Mouse (Mus musculus): Measurements from ENCODE around the gene Il16. TPM values are rescaled to one million over a fixed set of nuclear protein-coding genes. Genes with fewer than 3 reads are reported as not detected.

Il16 gene
- polyA plus RNA-seq (2014; fragmentation: Nextera tagmentation; extraction: Ambion mirVana) = 0.55 and 0.98 TPM in 2 replicates

- Histone ChIP-seq H3K27me3 (ENCODE audit: control insufficient read depth, insufficient read depth, low read length) (no peaks in the 10 kb centered on the region), H3K4me1 (ENCODE audit: control insufficient read depth, insufficient read depth, low read length) (no peaks in the 10 kb centered on the region), H3K9me3 (ENCODE audit: control insufficient read depth, low read length) (no peaks in the 10 kb centered on the region), H3K4me2 (ENCODE audit: low read depth, low read length) (no peak within 1 kb of the TSS), H3K27ac (ENCODE audit: low read depth, low read length) (no peak within 1 kb of the TSS), H3K36me3 (ENCODE audit: control insufficient read depth, insufficient read depth, low read length) (no peaks in the 10 kb centered on the region), H3K9ac (replicated peaks; ENCODE audit: low read depth, low read length) (no peak within 1 kb of the TSS), H3K4me3 (ENCODE audit: low read depth, low read length) (no peak within 1 kb of the TSS)
- WGBS = 49% methylated on average over 20 of the region's 20 CpGs
- ATAC-seq (ENCODE audit: low read depth) = no peak
Observed at GRCm38 (mm10) chr7:83745413-83746106, at the start of gene Il16. TSS of gene Il16 (minus strand) at chr7:83745726.

- Histone ChIP-seq H3K4me3 (ENCODE audit: low read depth, low read length) (no peak within 1 kb of the TSS), H3K9me3 (ENCODE audit: control insufficient read depth, low read length) (no peaks in the 10 kb centered on the region), H3K36me3 (ENCODE audit: control insufficient read depth, insufficient read depth, low read length) (no peaks in the 10 kb centered on the region), H3K4me1 (ENCODE audit: control insufficient read depth, insufficient read depth, low read length) (no peaks in the 10 kb centered on the region), H3K27me3 (ENCODE audit: control insufficient read depth, insufficient read depth, low read length) (no peaks in the 10 kb centered on the region), H3K9ac (replicated peaks; ENCODE audit: low read depth, low read length) (no peak within 1 kb of the TSS), H3K27ac (ENCODE audit: low read depth, low read length) (no peak within 1 kb of the TSS), H3K4me2 (ENCODE audit: low read depth, low read length) (peak within 1 kb of the TSS; percentile 31; the same call in 1 of the 2 replicates)
- 3% methylated on average over 14 of the region's 14 CpGs for WGBS
- peak; percentile 96 for ATAC-seq (ENCODE audit: low read depth)
Observed at GRCm38 (mm10) chr7:83794705-83795104, 49.2 kb upstream of the Il16 start, which contains the start of gene Cfap161. TSS of gene Cfap161 (minus strand) at chr7:83794880.

GRCm38 (mm10) chr7:83794006-83794683, 48.6 kb upstream of the Il16 start:
- 46% methylated on average over 11 of the region's 11 CpGs for WGBS
- Histone ChIP-seq H3K9ac (replicated peaks; ENCODE audit: low read depth, low read length) (no peak overlapping the region), H3K36me3 (ENCODE audit: control insufficient read depth, insufficient read depth, low read length) (no peaks in the 10 kb centered on the region), H3K4me2 (ENCODE audit: low read depth, low read length) (peak overlapping the region; percentile 31; the same call in 1 of the 2 replicates), H3K4me3 (ENCODE audit: low read depth, low read length) (no peak overlapping the region), H3K27me3 (ENCODE audit: control insufficient read depth, insufficient read depth, low read length) (no peaks in the 10 kb centered on the region), H3K4me1 (ENCODE audit: control insufficient read depth, insufficient read depth, low read length) (no peaks in the 10 kb centered on the region), H3K9me3 (ENCODE audit: control insufficient read depth, low read length) (no peaks in the 10 kb centered on the region), H3K27ac (ENCODE audit: low read depth, low read length) (no peak overlapping the region)
- ATAC-seq (ENCODE audit: low read depth) = no peak; the same call in 1 of the 2 replicates

GRCm38 (mm10) chr7:83780881-83781280, 35.4 kb upstream of the Il16 start:
- WGBS = 83% methylated on average over 4 of the region's 4 CpGs
- no peak overlapping the region for H3K9ac ChIP-seq (replicated peaks; ENCODE audit: low read depth, low read length)
- ATAC-seq (ENCODE audit: low read depth) = no peak

GRCm38 (mm10) chr7:83780026-83780425, 34.5 kb upstream of the Il16 start:
- Histone ChIP-seq H3K27ac (ENCODE audit: low read depth, low read length) (no peak overlapping the region), H3K4me2 (ENCODE audit: low read depth, low read length) (no peak overlapping the region), H3K27me3 (ENCODE audit: control insufficient read depth, insufficient read depth, low read length) (no peaks in the 10 kb centered on the region), H3K4me1 (ENCODE audit: control insufficient read depth, insufficient read depth, low read length) (no peaks in the 10 kb centered on the region), H3K36me3 (ENCODE audit: control insufficient read depth, insufficient read depth, low read length) (no peaks in the 10 kb centered on the region), H3K4me3 (ENCODE audit: low read depth, low read length) (no peak overlapping the region), H3K9ac (replicated peaks; ENCODE audit: low read depth, low read length) (no peak overlapping the region), H3K9me3 (ENCODE audit: control insufficient read depth, low read length) (no peaks in the 10 kb centered on the region)
- ATAC-seq (ENCODE audit: low read depth) = no peak
- 71% methylated on average over 4 of the region's 4 CpGs for WGBS

More at GRCm38 (mm10) chr7:83780881-83781280, 35.4 kb upstream of the Il16 start:
- H3K4me1 ChIP-seq (ENCODE audit: control insufficient read depth, insufficient read depth, low read length) = no peaks in the 10 kb centered on the region
- no peaks in the 10 kb centered on the region for H3K36me3 ChIP-seq (ENCODE audit: control insufficient read depth, insufficient read depth, low read length)
- no peak overlapping the region for H3K4me2 ChIP-seq (ENCODE audit: low read depth, low read length)
- H3K27me3 ChIP-seq (ENCODE audit: control insufficient read depth, insufficient read depth, low read length) = no peaks in the 10 kb centered on the region
- no peaks in the 10 kb centered on the region for H3K9me3 ChIP-seq (ENCODE audit: control insufficient read depth, low read length)
- H3K4me3 ChIP-seq (ENCODE audit: low read depth, low read length) = no peak overlapping the region
- no peak overlapping the region for H3K27ac ChIP-seq (ENCODE audit: low read depth, low read length)

- 77% methylated on average over 2 of the region's 2 CpGs for WGBS
- H3K4me1 ChIP-seq (ENCODE audit: control insufficient read depth, insufficient read depth, low read length) = no peaks in the 10 kb centered on the region
- no peak for ATAC-seq (ENCODE audit: low read depth)
Observed at GRCm38 (mm10) chr7:83779028-83779427, 33.5 kb upstream of the Il16 start.

GRCm38 (mm10) chr7:83778516-83778915, 33.0 kb upstream of the Il16 start:
- H3K4me2 ChIP-seq (ENCODE audit: low read depth, low read length) = no peak overlapping the region
- ATAC-seq (ENCODE audit: low read depth) = no peak
- 83% methylated on average over 2 of the region's 2 CpGs for WGBS

More at GRCm38 (mm10) chr7:83779028-83779427, 33.5 kb upstream of the Il16 start:
- Histone ChIP-seq H3K27ac (ENCODE audit: low read depth, low read length) (no peak overlapping the region), H3K4me2 (ENCODE audit: low read depth, low read length) (no peak overlapping the region), H3K36me3 (ENCODE audit: control insufficient read depth, insufficient read depth, low read length) (no peaks in the 10 kb centered on the region), H3K27me3 (ENCODE audit: control insufficient read depth, insufficient read depth, low read length) (no peaks in the 10 kb centered on the region), H3K9me3 (ENCODE audit: control insufficient read depth, low read length) (no peaks in the 10 kb centered on the region), H3K4me3 (ENCODE audit: low read depth, low read length) (no peak overlapping the region), H3K9ac (replicated peaks; ENCODE audit: low read depth, low read length) (no peak overlapping the region)

GRCm38 (mm10) chr7:83774721-83775120, 29.2 kb upstream of the Il16 start:
- Histone ChIP-seq H3K4me3 (ENCODE audit: low read depth, low read length) (no peak overlapping the region), H3K9me3 (ENCODE audit: control insufficient read depth, low read length) (no peaks in the 10 kb centered on the region), H3K9ac (replicated peaks; ENCODE audit: low read depth, low read length) (no peak overlapping the region), H3K27ac (ENCODE audit: low read depth, low read length) (no peak overlapping the region), H3K4me2 (ENCODE audit: low read depth, low read length) (no peak overlapping the region), H3K36me3 (ENCODE audit: control insufficient read depth, insufficient read depth, low read length) (no peaks in the 10 kb centered on the region), H3K4me1 (ENCODE audit: control insufficient read depth, insufficient read depth, low read length) (no peaks in the 10 kb centered on the region), H3K27me3 (ENCODE audit: control insufficient read depth, insufficient read depth, low read length) (no peaks in the 10 kb centered on the region)
- ATAC-seq (ENCODE audit: low read depth) = no peak
- WGBS = 39% methylated on average over 5 of the region's 5 CpGs

More at GRCm38 (mm10) chr7:83778516-83778915, 33.0 kb upstream of the Il16 start:
- no peak overlapping the region for H3K4me3 ChIP-seq (ENCODE audit: low read depth, low read length)
- H3K9ac ChIP-seq (replicated peaks; ENCODE audit: low read depth, low read length) = no peak overlapping the region
- H3K27me3 ChIP-seq (ENCODE audit: control insufficient read depth, insufficient read depth, low read length) = no peaks in the 10 kb centered on the region
- no peaks in the 10 kb centered on the region for H3K4me1 ChIP-seq (ENCODE audit: control insufficient read depth, insufficient read depth, low read length)
- H3K9me3 ChIP-seq (ENCODE audit: control insufficient read depth, low read length) = no peaks in the 10 kb centered on the region
- H3K36me3 ChIP-seq (ENCODE audit: control insufficient read depth, insufficient read depth, low read length) = no peaks in the 10 kb centered on the region
- H3K27ac ChIP-seq (ENCODE audit: low read depth, low read length) = no peak overlapping the region

GRCm38 (mm10) chr7:83763674-83764073, 18.1 kb upstream of the Il16 start:
- ATAC-seq (ENCODE audit: low read depth) = no peak
- no peak overlapping the region for H3K27ac ChIP-seq (ENCODE audit: low read depth, low read length)
- no peak overlapping the region for H3K9ac ChIP-seq (replicated peaks; ENCODE audit: low read depth, low read length)
- no peak overlapping the region for H3K4me2 ChIP-seq (ENCODE audit: low read depth, low read length)
- no peaks in the 10 kb centered on the region for H3K36me3 ChIP-seq (ENCODE audit: control insufficient read depth, insufficient read depth, low read length)
- no peaks in the 10 kb centered on the region for H3K4me1 ChIP-seq (ENCODE audit: control insufficient read depth, insufficient read depth, low read length)
- WGBS = 69% methylated on average over 3 of the region's 3 CpGs
- no peaks in the 10 kb centered on the region for H3K9me3 ChIP-seq (ENCODE audit: control insufficient read depth, low read length)
- no peaks in the 10 kb centered on the region for H3K27me3 ChIP-seq (ENCODE audit: control insufficient read depth, insufficient read depth, low read length)
- no peak overlapping the region for H3K4me3 ChIP-seq (ENCODE audit: low read depth, low read length)

Measured in neural tube, embryonic 14.5 days (tissue).